Mouse (Mus musculus) bone marrow macrophage, adult 2 months (primary cell): ENCODE results near the gene Flvcr2.

Source experiments
- CTCF ChIP-seq: IDR thresholded peaks from 2 replicates; pipeline ENCODE4 v1.5.1; 2012; ENCODE audit warnings: low read depth, mild to moderate bottlenecking, low read length, moderate library complexity
- POLR2A ChIP-seq: IDR thresholded peaks from 2 replicates; pipeline ENCODE4 v1.6.1; 2012; ENCODE audit warnings: mild to moderate bottlenecking, low read depth, low read length, borderline replicate concordance

DNA sequence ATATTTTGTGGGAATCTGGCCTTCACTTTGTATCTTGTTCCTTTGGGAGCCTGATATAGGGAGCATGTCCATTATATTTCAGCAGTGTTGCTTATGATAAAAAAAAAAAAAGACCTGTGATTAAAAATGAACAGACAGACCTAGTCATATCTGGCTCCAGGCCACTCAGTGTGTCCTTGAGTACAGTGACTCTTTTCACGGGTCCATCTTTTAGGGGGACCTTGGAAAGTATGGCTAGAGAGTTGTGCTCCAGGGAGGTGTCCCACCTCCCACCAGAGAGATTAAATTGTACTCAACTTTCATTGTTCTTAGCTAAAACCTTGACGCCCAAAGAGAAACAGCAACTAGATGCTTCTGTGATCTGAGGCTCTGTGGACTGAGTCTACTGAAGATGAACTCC lies 47.8 kb downstream of the Flvcr2 start:
- TF ChIP-seq CTCF (no peak), POLR2A (no peak)
